Mouse (Mus musculus): ENCODE results near the gene Med17. TPM values are rescaled to one million over a fixed set of nuclear protein-coding genes. Genes with fewer than 3 reads are reported as not detected.
"Not testable (repeated sequence)": the region's sequence is repeated elsewhere in the genome, so short reads cannot be mapped to it uniquely, and the experiment has no call there.

Gene Med17
- 10 to 100 TPM; 22.7 to 23.9 TPM for polyA plus RNA-seq (2017; shearing (Covaris generic))

- peak; percentile 93 for ATAC-seq
Observed at GRCm38 (mm10) chr9:15279649-15280490, at the start of gene Med17. Med17 (minus strand) TSS chr9:15279931.

GRCm38 (mm10) chr9:15318170-15318742 lies 38.5 kb upstream of the Med17 start:
- ATAC-seq, result no peak

- ATAC-seq, result no peak
Observed at GRCm38 (mm10) chr9:15317223-15318169, 37.8 kb upstream of the Med17 start.

- ATAC-seq, result not testable (repeated sequence)
Observed at GRCm38 (mm10) chr9:15316296-15316695, 36.6 kb upstream of the Med17 start.

- ATAC-seq, result no peak
Observed at GRCm38 (mm10) chr9:15314619-15315018, 34.9 kb upstream of the Med17 start.

- no peak for ATAC-seq
Observed at GRCm38 (mm10) chr9:15313633-15314032, 33.9 kb upstream of the Med17 start.

- no peak for ATAC-seq
Observed at GRCm38 (mm10) chr9:15312054-15312735, 32.5 kb upstream of the Med17 start.

GRCm38 (mm10) chr9:15310179-15310578 lies 30.4 kb upstream of the Med17 start:
- ATAC-seq, result no peak

- no peak for ATAC-seq
Observed at GRCm38 (mm10) chr9:15309425-15309824, 29.7 kb upstream of the Med17 start.

- no peak for ATAC-seq
Observed at GRCm38 (mm10) chr9:15308254-15308653, 28.5 kb upstream of the Med17 start.

- ATAC-seq, result no peak
Observed at GRCm38 (mm10) chr9:15307257-15307656, 27.5 kb upstream of the Med17 start.

GRCm38 (mm10) chr9:15306398-15307119 lies 26.8 kb upstream of the Med17 start, which contains the start of gene 4931406C07Rik:
4931406C07Rik (minus strand) TSS chr9:15306448.
- ATAC-seq, result peak; percentile 38

GRCm38 (mm10) chr9:15305503-15306397 lies 26.0 kb upstream of the Med17 start, which contains the start of gene Taf1d:
Taf1d (plus strand) TSS chr9:15306214.
- ATAC-seq, result peak; percentile 95

- no peak for ATAC-seq
Observed at GRCm38 (mm10) chr9:15302881-15303280, 23.1 kb upstream of the Med17 start.

GRCm38 (mm10) chr9:15302006-15302405 lies 22.3 kb upstream of the Med17 start:
- ATAC-seq, result not testable (repeated sequence)

GRCm38 (mm10) chr9:15301399-15301798 lies 21.7 kb upstream of the Med17 start:
- ATAC-seq, result no peak

GRCm38 (mm10) chr9:15300056-15300455 lies 20.3 kb upstream of the Med17 start:
- no peak for ATAC-seq

GRCm38 (mm10) chr9:15298451-15298850 lies 18.7 kb upstream of the Med17 start:
- no peak for ATAC-seq

GRCm38 (mm10) chr9:15297112-15297511 lies 17.4 kb upstream of the Med17 start:
- no peak for ATAC-seq

GRCm38 (mm10) chr9:15289251-15289650 lies 9.5 kb upstream of the Med17 start:
- ATAC-seq, result no peak

Measured in CD4-positive, CD25-positive, alpha-beta regulatory T cell, adult 4 months (primary cell).